Mouse (Mus musculus): ENCODE results near the gene Mrpl38.

- TF ChIP-seq CTCF (IDR thresholded peaks at IDR 0.05; ENCODE audit: control insufficient read depth, insufficient read depth, low read length) (no peak), POLR2A (IDR thresholded peaks at IDR 0.05; ENCODE audit: borderline replicate concordance, control insufficient read depth, low read depth, low read length) (no peak)
Measured at GRCm38 (mm10) chr11:116093771-116094565, 44.7 kb downstream of the Mrpl38 start.
